Mouse (Mus musculus) E14TG2a.4 (cell line): Measurements from ENCODE around the gene Dnaja3.

Experiments used
- CTCF ChIP-seq: conservative IDR thresholded peaks from 2 replicates; pipeline ENCODE4 v1.5.1; 2014; ENCODE audit warnings: low read length
- NANOG ChIP-seq: IDR thresholded peaks from 2 replicates; pipeline ENCODE4 v1.6.1; 2014; ENCODE audit warnings: borderline replicate concordance, low read length, mixed read lengths
- POU5F1 ChIP-seq: IDR thresholded peaks from 2 replicates; pipeline ENCODE4 v1.6.1; 2014; ENCODE audit warnings: low read length, borderline replicate concordance

- TF ChIP-seq CTCF (no peak), POU5F1 (no peak), NANOG (no peak)
Measured at GRCm38 (mm10) chr16:4649211-4649610, 9.4 kb downstream of the Dnaja3 start.
